Mouse (Mus musculus) olfactory bulb, adult 2 months (tissue): ENCODE measurements at regions not wholly inside any gene's neighbourhood (a gene's known extent, or its start where the extent isn't known, plus 50 kb on each side); places are given as distances from the start of the nearest gene placed in this dataset.
"Not testable (repeated sequence)": the region's sequence is repeated elsewhere in the genome, so short reads cannot be mapped to it uniquely, and the experiment has no call there.

Experiments
- CTCF ChIP-seq: fragments of 200-500 bp; IDR thresholded peaks from 2 replicates; pipeline ENCODE4 v1.5.1; 2012; ENCODE audit warnings: low read depth, mild to moderate bottlenecking, low read length, moderate library complexity; ENCODE audit not compliant: insufficient read depth
- POLR2A ChIP-seq: fragments of 200-500 bp; IDR thresholded peaks from 2 replicates; pipeline ENCODE4 v1.6.1; 2012; ENCODE audit warnings: mild to moderate bottlenecking, low read depth, low read length, moderate library complexity; ENCODE audit not compliant: insufficient read depth

- TF ChIP-seq POLR2A, CTCF: not testable (repeated sequence)
Measured at GRCm38 (mm10) chr13:7170035-7170434, 521.5 kb upstream of the Pfkp start.
